Mouse (Mus musculus) hindbrain, embryonic 12.5 days (tissue): ENCODE data around the gene Tgfbr3. TPM values are rescaled to one million over a fixed set of nuclear protein-coding genes. Genes with fewer than 3 reads are reported as not detected.

ENCODE experiments used
- ATAC-seq: fragments of 200-750 bp; cut with Nextera tagmentation; 2 replicates; pipeline ENCODE4 v1.8.0; 2017; ENCODE audit warnings: moderate TSS enrichment; ENCODE audit not compliant: low FRiP score
- H3K27ac ChIP-seq: fragments of 300-500 bp; sonication (generic); 2 replicates; pipeline ENCODE4 v1.5.1; 2016; ENCODE audit warnings: mild to moderate bottlenecking
- H3K27me3 ChIP-seq: fragments of 300-500 bp; sonication (generic); 2 replicates; pipeline ENCODE4 v1.6.1; 2016; ENCODE audit warnings: mild to moderate bottlenecking
- H3K36me3 ChIP-seq: fragments of 300-500 bp; sonication (generic); 2 replicates; pipeline ENCODE4 v1.6.1; 2016; ENCODE audit warnings: mild to moderate bottlenecking
- H3K4me1 ChIP-seq: fragments of 300-500 bp; sonication (generic); 2 replicates; pipeline ENCODE4 v1.6.1; 2016
- H3K4me2 ChIP-seq: fragments of 300-500 bp; sonication (generic); replicated peaks from 2 replicates; pipeline ENCODE4 v1.6.1; 2016; ENCODE audit warnings: mild to moderate bottlenecking
- H3K4me3 ChIP-seq: fragments of 300-500 bp; sonication (generic); 2 replicates; pipeline ENCODE4 v1.5.1; 2016; ENCODE audit warnings: mild to moderate bottlenecking
- H3K9ac ChIP-seq: fragments of 300-500 bp; sonication (generic); 2 replicates; pipeline ENCODE4 v1.6.1; 2016; ENCODE audit warnings: mild to moderate bottlenecking, moderate library complexity
- H3K9me3 ChIP-seq: fragments of 300-500 bp; sonication (generic); replicated peaks from 2 replicates; pipeline ENCODE4 v1.6.1; 2016; ENCODE audit warnings: mild to moderate bottlenecking
- WGBS: fragments of 180-500 bp; shearing (Covaris S2); methylation state at CpG from one replicate; pipeline ENCODE4 v1.1.7; 2016; 5-methylcytosine and 5-hydroxymethylcytosine counted together
- polyA plus RNA-seq: library from polyadenylated mRNA; unstranded; fragments of >200 nt; fragmentation: Nextera tagmentation; extraction: Ambion mirVana; gene quantifications from 2 replicates; pipeline ENCODE4 v1.2.1, GENCODE M21; 2016

The Tgfbr3 gene
- polyA plus RNA-seq, 1 experiment from 2014 or later: 12.0 TPM

DNA sequence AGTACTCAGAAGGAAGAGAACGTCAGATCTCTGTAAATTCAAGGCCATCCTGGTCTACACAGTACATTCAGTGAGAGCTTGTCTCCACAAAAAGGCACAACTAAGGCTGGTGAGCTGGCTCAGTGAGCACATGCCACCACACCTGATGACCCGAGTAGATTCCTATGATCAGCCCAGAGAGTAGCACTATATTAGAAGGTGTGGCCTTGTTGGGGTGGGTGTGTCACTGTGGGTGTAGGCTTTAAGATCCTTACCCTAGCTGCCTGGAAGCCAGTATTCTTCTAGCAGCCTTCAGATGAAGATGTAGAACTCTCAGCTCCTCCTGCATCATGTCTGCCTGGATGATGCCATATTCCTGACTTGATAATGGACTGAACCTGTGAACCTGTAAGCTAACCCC, 115.9 kb downstream of the Tgfbr3 start:
- 86% methylated on average over 2 of the region's 2 CpGs for WGBS
- no peak overlapping the region for H3K27ac ChIP-seq
- H3K4me2 ChIP-seq: no peak overlapping the region
- H3K4me3 ChIP-seq: no peak overlapping the region
- peaks cover 14% of the 10 kb centered on the region for H3K4me1 ChIP-seq
- H3K36me3 ChIP-seq: no peaks in the 10 kb centered on the region
- ATAC-seq: no peak
- H3K9ac ChIP-seq: no peak overlapping the region
- H3K9me3 ChIP-seq: no peaks in the 10 kb centered on the region
- no peaks in the 10 kb centered on the region for H3K27me3 ChIP-seq

DNA sequence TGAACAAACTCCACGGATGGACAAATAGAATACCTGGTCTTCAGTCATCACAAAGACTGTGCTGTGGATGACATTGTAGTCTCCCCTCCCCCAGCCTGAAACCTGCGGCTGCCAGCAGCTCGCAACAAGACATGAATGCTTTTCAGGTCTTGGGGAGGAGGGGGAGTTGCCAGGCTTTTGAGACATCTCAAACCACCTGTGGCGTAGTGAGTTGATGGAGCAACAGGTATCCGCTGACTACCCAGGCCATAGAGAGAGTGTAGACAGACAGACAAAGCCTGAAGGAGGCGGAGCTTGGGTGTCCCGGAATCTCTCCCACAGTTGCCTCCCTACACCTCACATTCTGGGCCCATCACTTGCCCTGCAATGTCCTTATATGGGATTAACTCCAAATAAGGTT, 117.6 kb downstream of the Tgfbr3 start:
- Histone ChIP-seq H3K27ac (no peak overlapping the region), H3K4me2 (no peak overlapping the region), H3K27me3 (no peaks in the 10 kb centered on the region), H3K36me3 (no peaks in the 10 kb centered on the region), H3K4me1 (peaks cover 16% of the 10 kb centered on the region), H3K9ac (no peak overlapping the region), H3K4me3 (no peak overlapping the region), H3K9me3 (no peaks in the 10 kb centered on the region)
- no peak for ATAC-seq
- WGBS: 76% methylated on average over 7 of the region's 7 CpGs

DNA sequence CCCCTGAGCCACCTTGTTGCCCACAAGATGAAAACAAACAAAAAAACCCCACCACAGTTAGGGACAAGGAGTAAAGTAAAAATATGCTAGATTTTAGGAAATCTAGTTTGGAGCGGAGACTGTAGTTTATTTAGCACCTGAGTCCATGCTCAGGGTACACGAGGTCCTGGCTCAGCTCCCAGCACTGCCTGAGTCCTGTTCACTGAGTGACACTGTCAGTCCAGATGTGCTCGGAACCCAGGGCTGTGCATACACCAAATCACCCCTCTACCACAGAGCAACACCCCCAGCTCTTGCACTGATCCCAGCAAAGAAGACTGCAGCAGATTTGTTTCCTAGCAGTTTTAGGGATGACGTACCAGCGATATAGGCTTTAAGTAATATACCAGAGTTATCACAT, 119.6 kb downstream of the Tgfbr3 start:
- H3K9me3 ChIP-seq: no peaks in the 10 kb centered on the region
- H3K27ac ChIP-seq: no peak overlapping the region
- no peak overlapping the region for H3K4me2 ChIP-seq
- no peak for ATAC-seq
- H3K4me1 ChIP-seq: peaks cover 14% of the 10 kb centered on the region
- no peak overlapping the region for H3K9ac ChIP-seq
- no peaks in the 10 kb centered on the region for H3K27me3 ChIP-seq
- no peak overlapping the region for H3K4me3 ChIP-seq
- 85% methylated on average over 5 of the region's 5 CpGs for WGBS
- no peaks in the 10 kb centered on the region for H3K36me3 ChIP-seq

DNA sequence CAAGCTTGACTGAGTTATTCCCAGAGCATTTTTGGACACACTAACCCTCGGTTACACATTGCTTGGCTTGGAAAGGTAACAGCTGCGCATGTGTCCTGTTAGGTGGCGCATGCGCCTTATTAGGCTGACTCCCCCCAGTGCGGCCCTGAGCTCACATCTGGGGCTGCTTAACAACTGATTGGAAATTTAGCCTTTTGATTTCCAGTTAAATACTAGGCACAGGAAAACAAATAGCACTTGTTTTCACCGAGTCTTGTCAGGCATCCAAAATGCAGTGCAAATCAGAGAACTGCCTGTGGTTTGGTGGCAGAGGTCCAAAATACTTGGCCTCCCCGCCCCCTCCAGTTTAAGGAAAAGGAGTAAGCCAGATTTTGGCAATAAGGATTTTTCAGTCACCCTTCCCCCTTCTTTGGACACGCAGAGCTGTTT, 121.5 kb downstream of the Tgfbr3 start:
- H3K4me2 ChIP-seq: peak overlapping the region; percentile 2; the same call in 1 of the 2 replicates
- H3K36me3 ChIP-seq: no peaks in the 10 kb centered on the region
- no peak overlapping the region for H3K4me3 ChIP-seq
- H3K27ac ChIP-seq: no peak overlapping the region
- no peaks in the 10 kb centered on the region for H3K9me3 ChIP-seq
- 42% methylated on average over 8 of the region's 8 CpGs for WGBS
- no peaks in the 10 kb centered on the region for H3K27me3 ChIP-seq
- H3K9ac ChIP-seq: no peak overlapping the region
- H3K4me1 ChIP-seq: peaks cover 14% of the 10 kb centered on the region
- no peak for ATAC-seq

DNA sequence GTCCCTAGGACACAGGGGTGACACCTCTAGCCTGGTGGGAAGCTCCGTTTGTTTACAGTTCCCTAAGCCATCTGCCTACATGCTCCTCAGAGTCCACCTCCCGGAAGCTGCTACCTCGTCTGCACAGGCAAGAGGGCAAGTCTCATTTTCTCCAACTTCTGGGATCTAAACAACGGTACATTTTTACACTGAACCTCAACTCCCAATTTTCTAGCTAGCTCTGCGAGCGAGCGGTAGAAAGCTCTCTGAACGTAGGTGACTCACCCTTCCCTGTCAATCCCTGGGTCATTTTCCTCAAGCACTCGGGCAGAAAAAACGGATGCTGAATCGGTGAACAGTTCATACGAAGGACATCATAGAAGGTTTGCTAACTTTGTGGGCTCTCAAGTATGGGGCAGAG, 122.1 kb downstream of the Tgfbr3 start:
- H3K4me1 ChIP-seq: peaks cover 15% of the 10 kb centered on the region
- no peak overlapping the region for H3K4me3 ChIP-seq
- H3K27me3 ChIP-seq: no peaks in the 10 kb centered on the region
- 46% methylated on average over 12 of the region's 12 CpGs for WGBS
- ATAC-seq: no peak
- H3K27ac ChIP-seq: no peak overlapping the region
- no peaks in the 10 kb centered on the region for H3K36me3 ChIP-seq
- no peak overlapping the region for H3K9ac ChIP-seq
- H3K9me3 ChIP-seq: no peaks in the 10 kb centered on the region
- peak overlapping the region; percentile 2; the same call in 1 of the 2 replicates for H3K4me2 ChIP-seq

DNA sequence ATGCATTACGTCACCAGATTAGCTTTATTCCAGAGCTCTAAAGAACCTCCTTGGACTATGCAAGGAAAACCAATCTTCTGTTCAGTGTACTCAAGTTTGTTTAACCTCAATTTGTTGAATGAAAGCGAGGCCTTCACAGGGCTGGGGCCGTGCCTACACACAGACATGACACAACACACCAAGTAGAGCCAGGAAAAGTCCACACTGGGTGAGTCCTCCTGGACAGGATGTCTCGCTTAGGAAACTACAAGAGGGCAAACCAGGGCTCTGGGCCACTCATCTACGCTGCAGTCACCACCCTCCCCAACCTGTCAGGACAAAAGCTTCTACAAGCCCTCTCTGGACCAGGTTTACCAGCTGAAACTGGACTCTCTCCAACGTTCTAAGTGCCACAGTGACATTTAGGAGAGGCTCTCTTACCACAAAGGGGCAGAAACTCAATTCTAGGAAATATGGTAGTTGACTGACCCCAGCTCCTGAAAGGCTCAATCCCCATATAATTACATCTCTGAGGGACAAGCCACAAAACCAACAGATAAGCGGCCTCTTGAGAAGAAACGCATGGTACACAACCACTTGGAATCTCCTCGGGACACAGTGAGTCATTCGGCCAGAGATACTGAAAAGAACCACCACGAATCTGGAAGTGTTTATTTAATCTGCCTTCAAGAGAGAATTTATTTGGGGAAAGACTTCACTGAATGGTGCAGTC, 122.6 kb downstream of the Tgfbr3 start:
- WGBS: 72% methylated on average over 11 of the region's 11 CpGs
- ATAC-seq: no peak
- H3K4me2 ChIP-seq: peak overlapping the region; percentile 2; the same call in 1 of the 2 replicates
- H3K4me1 ChIP-seq: peaks cover 16% of the 10 kb centered on the region
- H3K9me3 ChIP-seq: no peaks in the 10 kb centered on the region
- H3K27me3 ChIP-seq: no peaks in the 10 kb centered on the region
- H3K4me3 ChIP-seq: no peak overlapping the region
- no peak overlapping the region for H3K27ac ChIP-seq
- H3K9ac ChIP-seq: no peak overlapping the region
- no peaks in the 10 kb centered on the region for H3K36me3 ChIP-seq

DNA sequence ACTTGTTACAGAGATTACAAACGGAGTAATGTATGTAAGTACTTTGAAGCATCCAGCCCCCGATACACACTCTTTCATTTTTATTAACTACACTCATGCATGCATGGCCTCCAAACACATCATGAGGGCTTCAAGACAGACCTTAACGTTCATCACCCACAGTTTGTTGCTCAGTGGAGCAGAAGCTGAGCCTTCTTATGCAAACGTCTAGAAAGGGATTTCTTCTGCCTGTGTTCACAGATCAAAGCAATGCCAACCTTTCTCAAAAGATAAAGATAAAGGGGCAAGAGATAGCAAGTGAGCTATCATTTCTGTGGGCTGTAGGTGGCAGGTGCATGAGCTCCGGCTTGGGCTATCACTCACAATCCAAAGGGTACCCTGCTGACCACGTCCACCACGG, 123.7 kb downstream of the Tgfbr3 start:
- Histone ChIP-seq H3K36me3 (no peaks in the 10 kb centered on the region), H3K4me2 (no peak overlapping the region), H3K4me3 (no peak overlapping the region), H3K27ac (no peak overlapping the region), H3K27me3 (no peaks in the 10 kb centered on the region), H3K4me1 (peaks cover 16% of the 10 kb centered on the region), H3K9ac (no peak overlapping the region), H3K9me3 (no peaks in the 10 kb centered on the region)
- 74% methylated on average over 7 of the region's 7 CpGs for WGBS
- no peak for ATAC-seq

DNA sequence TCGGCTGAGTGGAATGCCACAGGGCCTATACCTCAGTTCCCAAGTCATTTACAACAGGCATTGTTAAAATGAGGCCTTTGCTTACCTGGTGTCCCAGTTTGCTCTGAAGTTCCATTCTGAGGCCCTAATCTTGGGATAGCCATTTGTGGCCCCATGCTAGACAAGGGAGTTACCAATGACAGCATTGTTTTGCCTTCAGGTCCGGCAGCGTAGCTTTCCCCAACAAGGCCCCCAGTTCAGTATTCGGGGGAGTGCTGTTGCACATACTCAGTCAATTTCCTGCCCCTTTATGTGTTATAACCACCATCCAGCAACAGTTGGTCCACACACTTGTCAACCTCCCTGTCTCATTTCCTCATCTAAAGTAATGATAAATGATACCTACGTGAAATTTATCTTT, 124.2 kb downstream of the Tgfbr3 start:
- no peaks in the 10 kb centered on the region for H3K36me3 ChIP-seq
- H3K27me3 ChIP-seq: no peaks in the 10 kb centered on the region
- no peak overlapping the region for H3K4me3 ChIP-seq
- H3K4me1 ChIP-seq: peaks cover 16% of the 10 kb centered on the region
- no peak overlapping the region for H3K9ac ChIP-seq
- 86% methylated on average over 5 of the region's 5 CpGs for WGBS
- H3K27ac ChIP-seq: no peak overlapping the region
- no peak for ATAC-seq
- no peaks in the 10 kb centered on the region for H3K9me3 ChIP-seq
- H3K4me2 ChIP-seq: no peak overlapping the region

DNA sequence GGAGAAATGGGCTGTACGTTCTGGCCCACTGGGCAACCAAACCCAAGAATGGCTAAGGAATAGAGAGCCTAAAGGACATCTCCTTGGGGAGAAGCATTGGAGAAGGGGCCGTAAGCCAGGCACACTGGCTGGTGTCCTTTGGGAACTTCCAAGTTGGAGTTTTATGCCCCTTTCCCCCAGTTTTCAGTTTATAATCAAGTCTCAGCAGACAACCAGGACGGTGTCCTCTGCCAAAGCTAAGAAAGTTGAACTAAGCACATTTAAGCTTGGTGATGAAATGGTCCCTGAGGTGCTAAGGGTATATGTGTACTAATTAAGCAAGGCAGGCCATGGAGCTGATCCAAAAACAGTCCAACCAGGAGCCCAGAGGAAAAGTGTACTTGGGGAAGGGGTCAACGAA, 124.6 kb downstream of the Tgfbr3 start:
- no peak overlapping the region for H3K9ac ChIP-seq
- H3K4me1 ChIP-seq: peaks cover 17% of the 10 kb centered on the region
- H3K36me3 ChIP-seq: no peaks in the 10 kb centered on the region
- H3K9me3 ChIP-seq: no peaks in the 10 kb centered on the region
- no peak overlapping the region for H3K4me3 ChIP-seq
- no peak for ATAC-seq
- no peaks in the 10 kb centered on the region for H3K27me3 ChIP-seq
- no peak overlapping the region for H3K27ac ChIP-seq
- no peak overlapping the region for H3K4me2 ChIP-seq
- 95% methylated on average over 4 of the region's 4 CpGs for WGBS

DNA sequence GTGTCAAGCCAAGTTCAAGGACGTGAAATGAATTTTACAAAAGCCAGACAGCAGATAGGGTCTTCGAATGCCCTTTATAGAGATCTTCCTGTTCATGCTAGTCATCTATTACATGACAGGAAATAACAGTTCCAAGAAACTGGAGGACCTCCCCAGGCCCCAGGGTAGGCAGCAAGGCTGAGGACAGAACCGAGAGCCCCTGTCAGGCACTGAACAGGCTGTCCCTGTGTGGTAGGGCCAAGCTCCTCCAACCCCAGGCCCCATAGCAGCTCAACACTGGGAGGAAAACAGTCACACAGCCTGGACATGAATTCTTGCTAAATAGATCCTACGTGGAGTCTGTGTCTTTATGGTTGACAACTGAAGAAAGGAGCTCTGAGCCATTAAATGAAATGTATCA, 125.3 kb downstream of the Tgfbr3 start:
- WGBS: 85% methylated on average over 4 of the region's 4 CpGs
- Histone ChIP-seq H3K27me3 (no peaks in the 10 kb centered on the region), H3K4me2 (no peak overlapping the region), H3K27ac (no peak overlapping the region), H3K36me3 (no peaks in the 10 kb centered on the region), H3K4me1 (peaks cover 24% of the 10 kb centered on the region), H3K9me3 (no peaks in the 10 kb centered on the region), H3K4me3 (no peak overlapping the region), H3K9ac (no peak overlapping the region)
- ATAC-seq: no peak

DNA sequence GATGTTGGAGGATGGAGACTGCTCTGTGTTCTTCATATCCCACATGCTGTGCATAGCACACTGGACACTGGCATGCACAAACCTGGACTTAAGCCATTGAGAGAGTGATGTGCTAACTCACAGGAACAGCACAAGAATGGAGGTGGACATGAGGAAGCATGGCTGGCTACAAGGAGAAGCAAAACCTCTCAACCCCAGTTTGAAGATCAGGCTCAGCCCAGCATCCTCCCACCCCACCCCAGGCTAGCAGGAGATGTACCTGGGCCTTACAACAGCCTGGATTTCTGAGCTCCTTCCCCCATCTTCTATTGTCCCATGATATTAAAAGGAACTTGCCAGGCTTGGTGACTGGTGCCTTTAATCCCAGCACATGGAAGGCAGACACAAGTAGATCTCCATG, 126.1 kb downstream of the Tgfbr3 start:
- no peaks in the 10 kb centered on the region for H3K36me3 ChIP-seq
- no peak overlapping the region for H3K27ac ChIP-seq
- no peak overlapping the region for H3K4me3 ChIP-seq
- no peak for ATAC-seq
- H3K4me2 ChIP-seq: no peak overlapping the region
- peaks cover 30% of the 10 kb centered on the region for H3K4me1 ChIP-seq
- no peaks in the 10 kb centered on the region for H3K27me3 ChIP-seq
- no peaks in the 10 kb centered on the region for H3K9me3 ChIP-seq
- H3K9ac ChIP-seq: no peak overlapping the region

DNA sequence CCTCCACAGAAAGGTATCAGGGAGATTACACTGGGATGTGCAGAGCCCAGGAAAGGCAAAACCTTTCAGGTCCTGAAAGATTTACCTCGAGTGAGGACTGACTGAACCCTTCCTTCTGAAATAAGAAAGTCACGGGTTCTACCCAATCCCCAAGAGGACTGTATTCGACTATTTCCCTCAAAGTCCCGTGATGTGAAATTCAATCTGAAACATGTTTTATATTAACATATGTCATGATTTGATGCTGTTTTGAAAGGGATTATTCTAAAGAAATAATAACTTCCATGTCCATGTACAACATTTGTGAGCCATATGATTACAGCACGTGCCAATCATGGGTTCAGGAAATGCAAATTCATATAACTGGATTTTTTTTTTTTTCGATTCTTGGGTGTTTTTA, 126.6 kb downstream of the Tgfbr3 start:
- no peak overlapping the region for H3K27ac ChIP-seq
- no peak overlapping the region for H3K9ac ChIP-seq
- H3K4me3 ChIP-seq: no peak overlapping the region
- no peaks in the 10 kb centered on the region for H3K36me3 ChIP-seq
- WGBS: 77% methylated on average over 6 of the region's 6 CpGs
- H3K4me1 ChIP-seq: peaks cover 27% of the 10 kb centered on the region
- H3K4me2 ChIP-seq: no peak overlapping the region
- no peaks in the 10 kb centered on the region for H3K27me3 ChIP-seq
- no peaks in the 10 kb centered on the region for H3K9me3 ChIP-seq
- no peak for ATAC-seq

DNA sequence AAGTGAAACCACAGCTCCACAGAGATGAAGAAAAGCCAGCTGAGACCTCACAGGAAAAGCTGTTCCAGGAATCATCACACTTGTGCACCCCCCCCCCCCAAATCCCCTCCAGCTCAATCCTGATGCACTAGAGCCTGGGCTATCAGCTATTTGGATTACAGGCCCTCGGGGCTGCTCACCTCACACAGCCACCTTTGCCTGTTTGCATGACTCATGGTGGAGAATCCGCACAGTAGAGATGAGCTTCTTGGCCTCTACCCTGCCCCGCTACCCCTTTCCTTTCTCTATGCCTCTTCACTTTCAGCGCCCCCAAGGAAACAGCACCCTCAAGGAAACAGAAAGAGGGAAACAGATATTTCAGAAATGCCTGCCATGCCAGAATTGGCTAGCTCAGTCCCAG, 127.1 kb downstream of the Tgfbr3 start:
- no peak overlapping the region for H3K4me2 ChIP-seq
- H3K9ac ChIP-seq: no peak overlapping the region
- no peak overlapping the region for H3K4me3 ChIP-seq
- no peaks in the 10 kb centered on the region for H3K27me3 ChIP-seq
- no peak for ATAC-seq
- no peaks in the 10 kb centered on the region for H3K9me3 ChIP-seq
- H3K36me3 ChIP-seq: no peaks in the 10 kb centered on the region
- H3K4me1 ChIP-seq: peaks cover 27% of the 10 kb centered on the region
- H3K27ac ChIP-seq: no peak overlapping the region
- 87% methylated on average over 4 of the region's 4 CpGs for WGBS
